Mouse (Mus musculus): ENCODE results near the gene Ngly1.
A peak's percentile ranks its signal among the peaks of the same experiment; 100 is the strongest.

Gene Ngly1

DNA sequence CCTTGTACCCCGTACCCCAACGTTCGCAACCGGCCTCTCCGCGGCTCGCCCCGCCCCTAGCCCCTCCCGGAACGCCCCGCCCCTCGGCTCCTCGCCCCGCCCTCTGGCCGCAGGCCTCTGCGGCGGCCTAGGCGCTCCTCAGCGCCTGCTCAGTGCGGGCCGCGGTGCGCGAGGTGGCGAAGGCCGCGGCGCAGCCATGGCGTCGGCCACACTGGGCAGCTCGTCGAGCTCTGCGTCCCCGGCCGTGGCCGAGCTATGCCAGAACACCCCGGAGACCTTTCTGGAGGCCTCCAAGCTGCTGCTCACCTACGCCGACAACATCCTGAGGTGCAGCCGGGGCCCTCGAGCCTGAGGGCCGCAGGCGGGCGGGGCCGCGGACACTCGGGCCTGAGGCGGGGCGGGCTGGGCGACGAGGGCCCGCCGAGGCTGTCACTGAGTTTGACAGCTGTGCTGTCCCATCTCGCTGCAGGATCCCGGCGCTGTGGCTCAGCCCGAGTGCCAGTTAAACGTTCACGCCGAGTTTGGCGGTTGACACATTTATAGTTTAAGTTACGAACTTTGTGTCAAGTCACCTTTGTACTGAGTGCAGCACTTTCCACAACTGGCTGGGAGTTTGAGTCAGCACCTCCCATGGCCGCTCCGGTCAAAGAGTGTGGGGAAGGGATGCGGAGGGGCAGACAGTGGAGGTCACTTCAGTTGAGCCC lies at the start of gene Ngly1, which contains the start of gene Oxsm:
TSS of gene Ngly1 (plus strand) at position 110 of the 704 bp plus-strand sequence.
TSS of gene Oxsm (minus strand) at position 638 of the 704 bp plus-strand sequence.
- peak; percentile 83 for DNase-seq

DNA sequence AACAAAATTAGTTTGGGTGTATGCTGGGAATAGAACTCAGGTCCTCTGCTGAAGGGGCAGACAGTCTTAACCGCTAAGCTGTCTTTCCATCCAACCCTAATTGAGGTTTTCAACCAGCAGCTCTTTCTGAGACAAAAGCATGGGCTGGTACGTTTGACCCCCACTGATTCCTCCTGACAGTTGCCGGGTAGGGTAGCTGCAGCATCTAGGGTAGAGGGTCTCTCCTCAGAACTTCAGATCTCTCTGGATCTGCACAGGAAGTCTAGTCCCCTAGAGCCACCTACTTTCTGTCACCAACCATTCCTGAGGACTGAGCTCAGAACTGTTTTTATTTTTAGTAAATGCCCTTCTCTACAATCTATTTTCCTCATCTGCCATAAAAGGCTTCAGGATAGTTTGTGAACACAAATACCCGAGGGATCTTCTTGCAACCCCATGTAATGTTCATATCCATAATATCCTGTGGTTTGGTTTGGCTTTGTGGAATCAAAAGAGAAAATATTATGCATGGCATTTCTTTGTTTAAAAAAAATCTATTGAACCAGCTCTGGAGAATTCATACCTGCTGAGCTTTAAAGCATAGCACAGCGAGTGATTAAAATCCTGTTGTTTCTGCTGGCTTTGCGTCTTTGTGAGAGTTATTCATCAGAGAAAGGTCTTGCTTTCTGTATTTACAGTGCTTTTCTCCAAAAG lies 48.7 kb upstream of the Ngly1 start:
- DNase-seq: no peak

DNA sequence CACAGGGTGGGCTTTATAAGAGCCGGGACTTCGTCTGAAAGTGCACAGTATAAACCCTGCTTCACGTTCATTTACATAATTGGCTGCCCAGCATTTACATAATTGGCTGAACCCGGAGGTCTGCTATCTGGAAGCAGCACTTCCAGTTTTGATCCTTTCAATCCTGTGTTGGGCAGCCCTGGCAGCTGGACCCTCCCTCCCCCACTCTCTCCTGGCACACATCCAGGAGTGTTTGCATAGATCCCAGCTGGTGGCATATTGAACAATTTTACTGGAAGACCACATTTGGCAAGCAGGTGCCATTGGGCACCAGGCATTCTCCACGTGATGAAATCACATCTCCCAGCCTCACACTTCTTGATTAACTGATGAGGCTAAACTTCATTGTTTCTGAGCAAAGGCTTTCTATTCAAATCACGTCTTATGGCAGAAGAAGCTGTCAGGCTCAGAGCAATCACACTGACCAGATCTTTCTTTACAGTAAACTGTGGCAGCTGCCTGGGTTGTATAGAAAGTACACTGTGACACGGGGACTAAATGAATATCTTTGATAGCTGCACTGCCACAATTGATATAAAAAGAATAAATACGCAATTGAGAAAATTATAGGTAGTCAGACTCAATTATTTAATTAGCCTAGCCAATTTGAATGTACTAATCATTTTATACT lies 48.0 kb upstream of the Ngly1 start:
- DNase-seq: peak; percentile 44

DNA sequence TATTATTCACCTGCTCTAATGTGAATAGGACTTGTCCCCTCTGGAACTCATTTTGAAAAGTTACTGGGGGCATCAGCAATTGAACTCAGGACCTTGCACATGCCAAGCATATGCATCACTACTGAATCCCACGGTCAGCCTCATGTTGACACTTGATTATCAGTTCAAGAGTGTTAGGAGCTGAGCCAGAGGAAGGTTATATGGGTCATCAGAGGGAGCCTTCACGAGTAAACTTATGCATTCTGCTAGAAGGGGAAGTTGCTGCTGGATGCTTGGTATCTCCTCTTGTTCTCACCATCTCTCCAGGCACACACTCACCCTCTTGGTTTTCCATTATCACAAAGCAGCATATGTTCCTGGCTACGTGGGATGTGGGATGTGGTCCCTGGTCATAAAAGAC lies 47.4 kb upstream of the Ngly1 start:
- no peak for DNase-seq

DNA sequence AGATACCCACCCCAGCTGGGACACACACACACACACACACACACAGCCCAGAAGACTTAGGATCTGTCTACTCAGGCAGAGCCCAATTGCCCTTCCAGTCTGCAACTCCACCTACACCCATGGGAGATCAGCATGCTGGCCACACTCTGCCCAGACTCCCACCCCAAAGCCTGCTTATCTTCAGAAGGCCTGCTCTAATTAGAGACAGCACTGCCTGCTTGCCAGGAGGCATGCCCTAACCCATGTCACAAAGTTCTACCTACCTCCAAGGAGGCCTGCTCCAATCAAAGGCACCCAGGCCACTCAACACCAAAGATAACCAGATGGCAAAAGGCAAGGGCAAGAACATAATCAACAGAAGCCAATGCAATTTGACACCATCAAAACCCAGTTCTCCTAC lies 41.4 kb upstream of the Ngly1 start:
- no peak for DNase-seq

DNA sequence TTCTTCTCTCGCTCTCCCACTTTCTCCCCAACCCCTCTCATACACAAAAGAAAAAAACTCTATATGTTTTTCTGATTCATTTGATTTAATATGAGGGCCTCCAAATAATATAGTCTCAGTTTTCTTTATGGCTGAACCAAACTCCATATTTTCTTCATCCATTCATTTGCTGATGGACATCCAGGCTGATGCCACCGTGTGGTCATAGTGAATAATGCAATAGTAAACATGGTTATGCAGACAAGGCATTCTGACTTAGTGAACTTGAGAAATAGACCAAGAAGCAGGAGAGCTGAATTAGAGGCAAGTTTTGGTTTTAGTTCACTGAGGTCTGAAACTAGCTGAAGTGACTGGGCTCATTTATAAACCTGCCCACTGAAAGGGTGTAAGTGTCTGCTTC lies 30.1 kb upstream of the Ngly1 start:
- DNase-seq: peak; percentile 42

DNA sequence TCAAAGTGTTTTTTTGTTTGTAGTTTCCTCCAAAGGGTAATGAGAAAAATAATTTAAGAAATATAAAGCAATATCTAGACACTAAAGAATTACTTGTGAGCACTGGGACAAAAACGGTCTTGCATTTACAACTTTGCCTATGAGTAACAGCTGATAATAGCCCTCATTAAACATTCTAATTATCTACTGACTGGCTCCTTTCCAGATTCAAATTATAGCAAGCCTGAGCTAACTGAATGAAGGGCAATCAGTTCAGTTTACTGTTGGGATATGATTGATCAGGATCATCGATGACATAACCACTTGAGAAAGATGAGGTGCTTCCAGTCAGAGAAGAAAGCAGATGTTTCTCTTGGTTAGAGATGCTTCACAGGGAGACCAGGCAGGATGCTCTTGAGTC lies 19.7 kb upstream of the Ngly1 start:
- DNase-seq: no peak

DNA sequence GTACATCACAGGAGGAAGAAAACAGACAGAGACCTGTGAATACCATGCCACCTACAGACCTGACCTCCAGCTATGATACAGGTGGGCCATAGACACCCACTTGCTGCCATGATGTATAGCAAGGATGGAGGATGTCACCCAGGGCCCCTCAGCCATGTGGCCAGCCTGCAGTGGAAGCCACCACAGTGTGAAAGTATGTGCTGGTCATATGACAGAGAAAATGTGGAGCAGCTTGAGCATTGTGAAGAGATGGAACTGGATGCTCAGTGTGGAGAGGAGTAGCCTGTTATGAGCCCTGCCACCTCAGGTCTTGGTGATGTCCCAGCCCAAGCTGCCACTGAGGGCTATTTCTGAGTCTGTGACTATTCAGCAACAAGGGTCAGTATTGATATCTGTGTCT lies 18.5 kb upstream of the Ngly1 start:
- DNase-seq: no peak

DNA sequence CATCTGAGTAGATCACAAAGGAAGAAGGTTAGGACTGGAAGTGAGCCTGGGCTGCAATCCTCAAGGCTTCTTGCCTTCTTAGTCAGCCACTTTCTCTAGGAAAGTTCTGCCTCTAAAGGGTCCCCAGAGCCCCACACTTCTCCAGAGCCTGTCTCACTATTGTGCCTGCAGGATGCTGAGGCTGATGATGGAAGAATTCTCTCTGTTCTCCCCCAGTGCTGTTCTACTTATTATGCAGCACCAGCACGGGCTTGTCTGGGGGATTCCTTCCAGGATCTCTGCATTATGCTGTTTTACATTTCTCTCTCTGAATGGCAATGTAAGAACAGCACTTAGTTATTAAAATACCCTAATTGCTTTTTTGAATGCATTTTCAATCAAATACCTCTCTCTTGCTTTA lies 15.6 kb upstream of the Ngly1 start:
- no peak for DNase-seq

DNA sequence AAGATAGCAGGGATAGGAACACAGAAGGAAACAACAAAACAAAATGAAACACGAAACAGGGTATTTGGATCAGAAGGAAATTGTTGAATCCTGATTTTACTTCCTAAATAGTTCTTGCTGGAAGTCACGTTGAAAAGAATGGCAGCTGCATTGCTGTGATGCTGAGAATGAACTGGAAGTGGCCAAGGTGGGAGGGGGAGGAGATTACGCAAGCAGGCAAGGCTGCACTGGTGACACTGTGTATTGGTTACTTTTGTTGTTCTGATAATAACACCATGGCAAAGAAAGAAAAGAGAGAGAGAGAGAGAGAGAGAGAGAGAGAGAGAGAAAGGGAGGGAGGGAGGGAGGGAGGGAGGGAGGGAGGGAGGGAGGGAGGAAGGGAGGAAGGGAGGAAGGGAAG lies 12.6 kb upstream of the Ngly1 start:
- DNase-seq: no peak

DNA sequence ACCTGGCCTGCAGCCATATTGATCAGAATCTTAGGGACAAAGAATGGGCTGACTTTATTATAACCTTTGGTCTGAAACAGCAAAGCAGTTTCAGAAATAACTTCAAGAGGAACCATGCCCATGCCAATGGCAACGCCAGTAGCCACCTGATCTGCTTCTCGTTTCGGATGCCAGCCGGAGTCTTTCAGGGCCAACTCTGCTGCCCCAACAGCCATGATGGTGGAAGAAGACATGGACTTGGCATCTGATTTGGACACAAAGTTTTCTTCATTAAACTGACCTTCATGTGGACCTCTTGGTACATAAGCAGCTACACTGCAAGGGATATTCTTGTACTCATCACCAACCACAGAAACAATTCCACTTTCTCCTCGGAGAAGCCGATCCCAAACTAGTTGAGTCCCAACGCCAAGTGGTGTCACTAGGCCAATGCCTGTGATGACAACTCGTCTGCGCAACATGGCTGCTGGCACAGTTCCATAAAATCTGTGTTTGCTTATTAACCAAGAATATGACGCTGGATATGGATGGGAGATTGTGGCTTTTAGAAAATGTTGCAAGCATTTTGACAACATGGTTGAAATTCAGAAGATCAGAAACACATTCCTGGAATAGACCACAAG lies 6.8 kb upstream of the Ngly1 start:
- DNase-seq: peak; percentile 16

DNA sequence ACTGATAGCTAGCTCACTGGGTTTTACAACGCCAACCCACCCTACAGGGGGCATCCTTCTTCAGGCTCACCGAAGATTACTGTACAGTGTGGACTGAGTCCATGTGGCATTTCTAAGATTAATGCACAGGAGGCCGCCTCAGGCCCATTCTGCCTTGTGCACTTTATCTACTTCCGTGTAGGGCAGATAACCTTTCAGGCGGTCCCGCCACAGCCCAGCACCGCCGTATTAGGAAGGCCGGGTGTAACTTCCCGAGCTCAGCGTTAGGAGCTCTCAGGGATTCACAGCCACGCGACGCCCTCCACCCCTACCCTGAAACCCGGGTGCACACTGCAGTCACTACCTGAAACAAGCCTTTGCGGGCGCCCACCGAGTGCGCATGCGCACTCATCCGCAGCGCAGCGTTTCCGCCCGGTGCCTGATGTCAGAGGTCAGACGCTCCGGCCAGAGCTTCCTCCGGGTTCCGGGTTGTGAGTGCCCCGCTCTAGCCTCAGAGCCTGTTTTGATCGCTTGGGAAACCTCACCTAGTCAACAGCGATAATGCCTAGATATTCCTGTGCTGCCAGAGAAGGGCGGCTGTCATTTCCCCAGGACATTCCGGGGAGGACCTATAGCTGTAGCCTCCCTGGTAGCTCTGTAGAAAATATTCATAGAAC lies 6.0 kb upstream of the Ngly1 start:
- DNase-seq: peak; percentile 92

DNA sequence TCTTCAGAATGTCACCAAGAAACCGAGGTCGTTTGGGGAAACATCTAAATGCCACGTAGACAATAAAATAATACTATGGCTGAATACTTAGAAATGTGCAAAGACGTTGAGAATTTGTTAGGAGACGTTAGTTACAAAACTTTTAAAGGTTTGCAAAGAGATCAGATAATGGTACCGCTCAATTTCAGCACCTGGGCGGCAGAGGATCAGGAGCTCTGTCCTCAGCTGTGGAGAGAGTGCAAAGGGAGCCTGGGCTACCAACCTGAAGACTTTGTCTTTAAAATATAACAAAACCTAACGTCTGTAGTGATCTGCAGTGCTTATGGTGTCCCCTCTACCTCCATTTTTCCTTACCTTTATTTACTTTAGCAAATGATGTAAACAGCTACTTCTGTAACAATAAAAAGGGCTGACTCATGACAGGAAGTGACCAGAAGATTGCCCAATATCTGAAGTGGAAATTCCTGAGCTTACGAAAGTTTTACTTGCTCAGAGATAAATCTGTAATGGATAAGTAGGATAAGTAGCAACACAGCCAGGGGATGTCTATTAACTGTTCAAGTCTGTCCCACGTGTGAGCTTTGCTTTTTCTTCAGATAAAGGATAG lies 5.4 kb upstream of the Ngly1 start:
- peak; percentile 45 for DNase-seq

DNA sequence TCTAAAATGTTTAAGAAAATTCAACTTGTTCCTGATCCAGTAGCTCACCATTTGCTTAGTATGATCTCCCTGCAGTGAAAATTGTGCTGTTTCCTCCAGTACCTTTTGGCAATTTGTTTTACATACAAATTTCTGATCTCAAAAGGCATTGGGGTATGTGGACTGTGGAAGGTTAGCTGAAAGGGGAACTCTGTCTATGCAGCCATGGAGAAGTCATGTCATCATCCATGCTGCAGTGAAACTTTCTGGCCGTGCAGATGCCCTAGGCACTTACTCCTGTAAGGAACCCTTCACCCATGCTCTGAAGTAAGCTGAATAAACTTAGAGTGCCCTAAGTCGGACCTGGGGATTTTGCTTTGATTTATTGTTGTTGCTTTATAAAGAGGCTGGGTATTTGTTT lies 4.7 kb upstream of the Ngly1 start:
- no peak for DNase-seq

DNA sequence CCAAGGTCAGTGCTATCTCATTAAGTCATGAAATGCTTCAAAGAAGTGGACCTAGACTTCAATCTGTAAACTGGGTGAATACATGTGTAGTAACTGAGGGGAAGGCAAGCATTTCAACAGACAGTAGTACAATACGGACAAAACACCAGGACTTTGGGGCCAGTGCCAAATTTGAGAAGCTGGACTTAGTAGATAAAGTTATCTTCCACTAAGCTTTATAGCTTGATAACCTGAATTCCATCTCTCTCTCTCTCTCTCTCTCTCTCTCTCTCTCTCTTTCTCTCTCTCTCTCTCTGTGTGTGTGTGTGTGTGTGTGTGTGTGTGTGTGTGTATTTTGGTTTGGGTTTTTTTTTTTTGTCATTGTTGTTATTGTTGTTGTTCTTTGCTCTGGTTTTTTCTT lies 4.0 kb upstream of the Ngly1 start:
- DNase-seq: no peak

DNA sequence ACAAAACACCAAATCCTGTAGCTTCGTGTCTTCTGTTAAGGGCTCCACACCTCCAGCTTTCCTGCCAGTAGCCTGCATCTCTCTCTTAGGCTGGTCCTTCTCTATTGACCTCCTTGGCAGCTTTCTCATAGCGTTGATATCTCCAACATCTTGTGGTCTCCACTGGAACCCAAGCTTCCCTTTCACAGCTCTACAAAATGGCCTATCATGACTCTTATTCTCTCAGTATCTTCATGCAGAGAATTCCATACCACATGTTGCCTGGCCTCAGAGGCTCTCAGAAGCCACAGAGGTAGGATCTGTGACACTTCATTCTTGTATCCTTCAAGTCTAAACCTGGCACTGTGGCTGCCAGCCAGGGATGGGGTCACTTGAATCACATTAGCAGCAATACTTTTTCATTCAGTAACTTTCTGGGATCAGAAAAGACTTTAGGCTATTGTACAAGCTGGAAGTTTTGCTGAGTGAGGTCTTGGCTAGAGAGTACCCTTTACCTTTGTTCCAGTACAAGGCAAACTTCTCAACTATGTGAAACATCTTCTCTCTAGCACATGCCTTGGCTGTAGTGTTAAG lies 2.7 kb upstream of the Ngly1 start:
- no peak for DNase-seq

DNA sequence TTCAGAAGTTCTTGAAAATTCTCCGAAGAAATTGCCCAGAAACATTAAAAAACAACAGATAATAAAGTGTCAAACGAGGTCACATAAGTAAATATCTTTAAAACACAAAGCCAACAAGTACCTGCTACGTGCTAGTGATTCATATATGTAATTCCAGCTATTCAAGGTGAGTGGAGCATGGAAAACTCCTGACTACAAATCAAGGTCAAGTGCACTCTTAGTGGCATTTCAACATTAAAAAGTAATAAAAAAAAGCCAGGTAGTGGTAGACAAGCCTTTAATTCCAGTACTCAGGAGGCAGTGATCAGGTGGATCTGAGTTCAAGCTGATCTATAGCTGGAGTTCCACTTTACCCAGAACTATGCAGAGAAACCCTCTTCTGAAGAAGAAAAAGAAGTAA lies 945 bp upstream of the Ngly1 start:
- no peak for DNase-seq

DNA sequence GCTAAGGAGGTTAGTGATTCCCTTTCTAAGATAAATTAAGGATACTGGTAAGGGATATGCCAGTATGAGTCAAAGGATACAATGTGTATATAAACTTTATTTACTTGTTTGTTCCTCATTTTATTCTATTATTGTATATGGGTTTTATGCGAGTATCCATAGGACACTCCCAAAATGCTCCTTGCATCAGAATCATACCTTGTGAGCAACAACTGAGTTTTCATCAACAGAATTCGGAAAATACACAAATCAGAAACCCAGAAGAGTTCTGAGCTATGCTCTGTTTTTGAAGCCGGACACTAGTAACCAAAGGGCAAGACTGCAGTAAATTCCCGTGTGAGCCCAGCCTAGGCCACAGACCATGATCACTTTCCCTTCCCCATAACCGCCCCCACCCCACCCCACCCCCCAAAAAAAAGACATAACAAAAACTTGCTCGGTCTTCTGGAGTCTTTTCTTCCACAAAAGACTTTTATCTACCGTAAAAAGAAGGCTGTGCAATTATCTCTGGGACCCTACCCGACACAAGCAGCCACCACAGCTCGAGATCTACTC lies 400 bp upstream of the Ngly1 start:
- no peak for DNase-seq

DNA sequence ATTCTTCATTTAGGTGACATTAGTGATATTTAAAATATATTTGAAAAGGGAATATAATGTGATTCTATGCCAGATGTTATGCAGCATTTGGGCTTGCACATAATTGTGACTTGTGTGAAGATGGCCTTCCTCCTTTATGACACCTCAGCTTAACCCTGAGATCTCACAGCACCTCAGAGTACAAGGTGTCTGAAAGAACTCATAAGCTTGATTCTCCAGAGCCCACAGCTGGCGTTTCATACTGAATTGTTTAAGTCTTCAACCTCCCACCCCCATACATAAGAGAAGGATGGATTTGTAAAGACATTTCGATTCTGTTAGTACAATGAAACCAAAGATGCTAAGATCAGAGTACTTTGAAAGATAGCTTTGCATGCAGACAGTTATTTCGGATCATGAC lies 1.0 kb downstream of the Ngly1 start:
- no peak for DNase-seq

DNA sequence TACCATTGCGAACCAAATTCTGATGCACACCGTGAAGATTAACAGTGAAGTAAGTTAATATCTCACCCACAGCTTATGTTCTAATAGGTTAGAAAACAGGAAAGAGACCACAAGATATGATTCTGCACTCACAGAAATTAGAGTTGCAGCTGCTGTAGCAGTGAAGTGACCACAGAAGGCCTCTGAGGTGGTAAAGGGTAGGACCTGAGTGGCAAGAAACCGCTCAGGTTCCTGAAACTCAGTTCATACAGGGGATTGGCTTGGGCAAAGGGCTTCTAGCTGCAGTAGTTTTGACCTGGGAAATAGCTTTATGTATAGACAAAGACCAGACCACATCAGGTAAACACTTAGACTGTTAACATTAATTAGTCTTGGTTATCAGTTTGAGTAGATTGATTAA lies 6.7 kb downstream of the Ngly1 start:
- no peak for DNase-seq

DNA sequence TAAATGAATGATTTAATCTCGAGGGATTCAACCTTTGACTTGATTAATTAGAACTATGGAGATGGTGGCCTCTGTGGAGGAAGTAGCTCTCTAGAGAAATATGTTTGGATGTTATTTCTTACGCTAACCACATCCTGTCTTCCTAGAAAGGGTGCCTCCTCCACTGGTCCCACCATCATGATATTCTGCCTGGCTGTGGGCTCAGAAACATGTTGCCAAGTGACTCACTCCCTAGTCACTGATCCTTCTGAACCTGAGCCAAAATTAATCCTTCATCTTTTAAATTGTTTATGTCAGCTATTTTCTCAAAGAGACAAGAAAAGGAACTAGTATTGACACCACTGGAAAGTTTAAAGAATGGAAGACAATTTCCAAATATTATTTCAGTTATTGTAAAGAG lies 7.1 kb downstream of the Ngly1 start:
- peak; percentile 22 for DNase-seq

DNA sequence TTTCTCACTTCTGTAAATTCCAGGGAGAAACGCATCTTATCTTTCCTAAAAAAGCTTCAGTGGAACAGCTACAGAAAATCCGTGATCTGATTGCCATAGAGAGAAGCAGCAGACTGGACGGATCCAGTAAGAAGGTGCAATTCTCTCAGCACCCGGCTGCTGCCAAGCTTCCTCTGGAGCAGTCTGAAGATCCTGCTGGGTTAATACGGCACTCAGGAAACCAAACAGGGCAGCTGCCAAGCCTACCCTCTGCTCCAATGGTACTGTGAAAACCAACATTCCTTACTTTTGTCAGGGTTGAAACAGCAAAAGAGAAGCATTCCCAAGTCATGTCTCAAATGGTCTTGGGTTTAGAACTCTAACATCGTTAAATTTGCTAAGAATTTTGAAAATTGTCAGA lies 11.5 kb downstream of the Ngly1 start:
- DNase-seq: no peak

All from lung, postnatal 10 days (tissue).